Mouse (Mus musculus): ENCODE measurements around the gene Gm14399.
"Not testable (repeated sequence)": the region's sequence is repeated elsewhere in the genome, so short reads cannot be mapped to it uniquely, and the experiment has no call there.

The Gm14399 gene

GRCm38 (mm10) chr2:175141993-175142295, at the start of gene Gm14399:
Gene Gm14399, minus strand, starts transcription at chr2:175142012.
- not testable (repeated sequence) for DNase-seq (ENCODE audit: low spot score)

- not testable (repeated sequence) for DNase-seq (ENCODE audit: low spot score)
These were observed 37.2 kb upstream of the Gm14399 start for GRCm38 (mm10) chr2:175179008-175179407.

GRCm38 (mm10) chr2:175176312-175176711, 34.5 kb upstream of the Gm14399 start:
- DNase-seq (ENCODE audit: low spot score), result no peak

GRCm38 (mm10) chr2:175175401-175176180, 33.8 kb upstream of the Gm14399 start, which contains the start of gene Gm14443:
Gene Gm14443, minus strand, starts transcription at chr2:175175871.
- not testable (repeated sequence) for DNase-seq (ENCODE audit: low spot score)

DNA sequence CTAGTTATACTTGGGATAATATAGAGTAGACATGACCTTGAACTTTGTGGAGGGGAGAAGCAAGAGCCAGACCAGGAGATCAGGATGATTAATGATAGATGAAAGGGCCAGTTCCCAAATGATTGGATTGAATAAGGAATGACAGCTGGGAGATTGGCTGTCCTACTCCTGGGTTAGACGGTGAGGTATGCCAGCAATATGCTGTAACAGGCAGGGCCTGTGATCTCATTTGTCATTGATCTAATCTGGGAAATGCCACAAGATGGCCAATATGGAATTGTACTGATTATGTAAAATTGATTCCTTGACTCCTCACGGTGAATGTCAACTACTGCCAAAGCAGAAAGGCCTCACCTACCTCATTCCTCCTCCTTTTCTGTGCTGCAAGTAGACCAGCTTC, 32.2 kb upstream of the Gm14399 start:
- not testable (repeated sequence) for DNase-seq (ENCODE audit: low spot score)

DNA sequence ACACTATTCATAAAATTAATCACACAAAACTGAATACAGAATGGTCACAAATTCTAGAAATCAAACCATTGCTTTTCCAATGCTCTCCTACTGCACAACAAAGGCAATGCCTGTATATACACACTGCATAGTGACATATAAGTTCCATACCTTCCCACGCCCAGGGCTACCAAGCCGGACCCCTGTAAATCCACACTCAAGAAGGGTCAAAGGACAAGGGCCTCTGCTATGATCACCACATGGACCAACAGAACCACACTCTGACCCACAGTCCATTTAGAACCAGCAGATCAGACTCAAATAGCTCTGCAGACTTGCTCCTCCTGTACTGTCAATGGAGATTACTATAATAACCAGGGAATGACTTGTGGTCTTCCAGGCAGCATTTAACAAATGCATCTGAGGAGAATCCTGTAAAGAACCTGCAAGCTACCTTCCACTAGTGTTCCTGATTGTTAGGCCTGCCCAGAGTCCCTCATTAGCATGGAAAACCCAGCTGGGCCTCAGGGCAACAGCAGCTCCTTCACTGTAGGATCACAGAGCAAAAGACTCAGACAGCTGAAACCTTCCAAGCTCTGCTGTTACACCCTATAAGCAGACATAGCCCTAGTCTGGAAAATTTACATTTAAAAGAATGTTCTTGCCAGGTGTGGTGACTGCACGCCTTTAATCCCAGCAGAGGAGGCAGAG, 31.2 kb upstream of the Gm14399 start:
- DNase-seq (ENCODE audit: low spot score), result not testable (repeated sequence)

DNA sequence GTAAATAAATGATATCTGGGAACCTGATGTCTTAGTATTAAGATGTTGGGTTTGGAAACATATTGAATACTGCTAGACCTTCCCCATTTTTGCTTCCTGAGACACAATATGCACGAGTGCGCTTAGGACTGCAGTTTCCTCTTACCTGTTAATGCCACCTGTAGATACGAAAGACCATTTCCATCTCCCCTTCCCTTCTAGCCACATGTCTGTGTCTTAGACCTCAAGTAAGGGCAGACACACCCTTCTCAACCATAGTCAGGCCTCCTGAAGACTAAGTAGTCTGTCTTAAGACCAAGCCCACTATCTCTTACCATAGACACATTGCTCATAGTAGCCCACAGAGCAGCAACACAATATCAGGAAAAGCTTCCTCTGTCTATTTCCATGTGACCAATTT, 30.3 kb upstream of the Gm14399 start:
- DNase-seq (ENCODE audit: low spot score), result no peak

DNA sequence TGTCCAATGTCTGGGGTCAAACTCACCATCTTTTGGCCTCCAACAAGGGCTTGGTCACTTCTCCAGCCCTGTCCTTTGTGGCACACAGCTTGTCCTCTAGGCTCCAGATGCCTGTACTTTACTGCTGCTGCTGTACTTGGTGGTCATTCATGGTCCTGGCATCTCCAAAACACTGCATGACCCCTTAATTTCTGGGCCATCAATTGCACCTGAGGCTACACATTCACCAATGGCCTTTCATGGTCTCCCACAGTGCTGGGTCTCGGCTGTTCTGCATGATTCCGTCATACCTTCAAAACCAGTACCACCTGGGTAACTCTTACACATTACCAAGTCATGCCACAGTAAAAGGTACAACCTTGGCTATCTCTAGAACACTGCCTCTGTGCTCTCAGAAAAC, 25.1 kb upstream of the Gm14399 start:
- DNase-seq (ENCODE audit: low spot score), result not testable (repeated sequence)

DNA sequence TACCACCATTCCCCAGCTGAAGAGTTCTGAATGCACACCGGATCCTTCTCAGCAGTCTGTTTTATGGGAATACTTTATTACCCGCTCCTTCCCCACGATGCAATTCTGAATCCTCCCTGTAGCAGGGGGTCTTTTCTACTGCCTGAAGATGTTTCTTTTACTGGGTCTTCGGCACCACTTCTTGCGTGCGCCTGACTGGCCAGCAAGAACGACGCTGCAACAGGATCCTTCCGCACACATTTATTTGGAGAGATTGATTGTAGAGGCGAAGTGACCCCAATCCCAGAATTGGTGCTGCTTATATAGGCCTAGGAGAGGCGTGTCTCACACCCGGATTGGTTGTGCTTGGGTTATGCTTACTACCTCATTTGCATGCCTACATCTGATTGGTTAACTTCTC, 23.3 kb upstream of the Gm14399 start:
- not testable (repeated sequence) for DNase-seq (ENCODE audit: low spot score)

GRCm38 (mm10) chr2:175161438-175161837, 19.6 kb upstream of the Gm14399 start:
- not testable (repeated sequence) for DNase-seq (ENCODE audit: low spot score)

DNA sequence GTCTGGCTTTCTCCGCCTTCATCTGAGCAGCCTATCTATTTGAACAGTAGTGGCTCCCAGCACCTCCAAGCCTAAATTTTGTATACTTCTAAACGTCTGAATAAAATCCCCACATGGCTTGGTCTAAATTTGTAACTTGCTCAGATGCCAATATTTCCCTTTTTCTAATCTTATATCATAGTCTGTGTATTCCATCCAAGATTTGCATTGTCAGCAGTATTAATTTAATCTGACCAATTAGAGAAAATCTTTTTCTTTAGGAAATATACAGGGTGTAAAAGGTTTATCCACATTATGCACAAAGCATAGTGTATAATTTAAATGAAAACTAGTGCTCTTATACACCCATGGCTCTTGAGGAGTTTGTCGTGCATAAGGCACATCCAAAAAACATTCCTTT, 16.8 kb upstream of the Gm14399 start:
- no peak for DNase-seq (ENCODE audit: low spot score)

GRCm38 (mm10) chr2:175156696-175157095, 14.9 kb upstream of the Gm14399 start:
- no peak for DNase-seq (ENCODE audit: low spot score)

DNA sequence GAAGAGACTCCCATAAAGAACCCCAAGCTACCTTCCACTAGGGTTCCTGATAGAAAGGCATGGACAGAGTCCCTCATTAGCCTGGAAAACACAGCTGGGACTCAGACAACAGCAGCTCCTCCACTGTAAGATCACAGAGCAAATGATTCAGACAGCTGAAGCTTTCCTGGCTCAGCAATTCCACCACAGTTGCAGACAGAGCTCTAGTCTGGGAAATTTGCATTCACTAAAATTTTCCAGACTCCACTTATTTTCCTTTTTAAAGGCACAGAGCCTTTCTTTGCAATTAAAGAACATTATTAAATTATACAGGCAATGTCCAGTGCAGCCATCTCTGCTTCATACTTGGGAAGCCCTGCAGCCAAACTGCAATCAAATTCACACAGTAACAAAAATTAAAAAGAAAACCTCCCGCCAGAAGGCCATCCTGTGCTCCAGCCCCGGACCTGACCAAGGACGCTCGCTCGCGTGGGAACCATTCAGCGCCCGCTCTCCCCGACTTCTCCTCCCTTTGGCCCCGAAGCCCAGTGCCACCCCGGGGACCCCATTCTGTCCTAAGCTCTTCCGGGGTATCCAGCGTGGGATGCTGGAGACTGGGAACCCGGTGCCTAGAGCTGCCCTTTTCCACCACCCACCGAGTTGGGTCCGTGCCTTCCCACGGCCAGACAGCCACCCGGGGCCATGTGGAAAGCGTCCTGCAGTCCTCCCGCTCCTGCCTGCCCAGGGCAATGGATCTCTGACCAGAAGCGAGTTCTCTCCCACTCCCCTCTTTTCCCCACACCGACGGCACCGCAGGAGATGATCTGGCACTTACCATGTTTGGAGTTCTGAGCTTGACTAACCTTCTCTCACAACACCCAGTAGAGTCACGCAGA, 457 bp downstream of the Gm14399 start:
- not testable (repeated sequence) for DNase-seq (ENCODE audit: low spot score)

GRCm38 (mm10) chr2:175140624-175141023, 1.2 kb downstream of the Gm14399 start:
- DNase-seq (ENCODE audit: low spot score), result not testable (repeated sequence)

Measured in urinary bladder, postnatal 25 days (tissue).